Mouse (Mus musculus) embryonic facial prominence, embryonic 14.5 days (tissue): Measurements from ENCODE around the gene Hspa1b. TPM values are rescaled to one million over a fixed set of nuclear protein-coding genes. Genes with fewer than 3 reads are reported as not detected.
"Not testable (repeated sequence)": the region's sequence is repeated elsewhere in the genome, so short reads cannot be mapped to it uniquely, and the experiment has no call there.

Experiments
- ATAC-seq: fragments of 200-750 bp; cut with Nextera tagmentation; 2 replicates; pipeline ENCODE4 v1.8.0; 2017; ENCODE audit warnings: low read depth, moderate number of reproducible peaks, moderate TSS enrichment
- DNase-seq: peaks from one replicate; pipeline ENCODE4 v3.0.0-alpha.2; 2015; ENCODE audit warnings: low spot score
- H3K27ac ChIP-seq: fragments of 300-500 bp; sonication (generic); replicated peaks from 2 replicates; pipeline ENCODE4 v1.5.1; 2014; ENCODE audit warnings: low read depth, mild to moderate bottlenecking, low read length, moderate library complexity
- H3K27me3 ChIP-seq: fragments of 300-500 bp; sonication (generic); replicated peaks from 2 replicates; pipeline ENCODE4 v1.6.1; 2014; ENCODE audit warnings: low read length; ENCODE audit not compliant: control insufficient read depth, insufficient read depth
- H3K36me3 ChIP-seq: fragments of 300-500 bp; sonication (generic); 2 replicates; pipeline ENCODE4 v1.6.1; 2014; ENCODE audit warnings: low read length, mixed read lengths; ENCODE audit not compliant: control insufficient read depth, insufficient read depth
- H3K4me1 ChIP-seq: fragments of 300-500 bp; sonication (generic); 2 replicates; pipeline ENCODE4 v1.6.1; 2014; ENCODE audit warnings: antibody characterized with exemption, low read length; ENCODE audit not compliant: control insufficient read depth, insufficient read depth
- H3K4me2 ChIP-seq: fragments of 300-500 bp; sonication (generic); 2 replicates; pipeline ENCODE4 v1.6.1; 2014; ENCODE audit warnings: low read depth, mild to moderate bottlenecking, low read length, moderate library complexity, mixed read lengths
- H3K4me3 ChIP-seq: fragments of 300-500 bp; sonication (generic); 2 replicates; pipeline ENCODE4 v1.5.1; 2014; ENCODE audit warnings: low read depth, mild to moderate bottlenecking, low read length
- H3K9ac ChIP-seq: fragments of 300-500 bp; sonication (generic); 2 replicates; pipeline ENCODE4 v1.6.1; 2014; ENCODE audit warnings: low read depth, mild to moderate bottlenecking, low read length, moderate library complexity, mixed read lengths
- H3K9me3 ChIP-seq: fragments of 300-500 bp; sonication (generic); 2 replicates; pipeline ENCODE4 v1.6.1; 2016; ENCODE audit warnings: low read length; ENCODE audit not compliant: control insufficient read depth
- WGBS: fragments of 180-500 bp; shearing (Covaris S2); extraction: QIAGEN DNeasy Blood & Tissue Kit; methylation state at CpG from one replicate; pipeline ENCODE4 v1.1.7; 2014; 5-methylcytosine and 5-hydroxymethylcytosine counted together
- polyA plus RNA-seq: library from polyadenylated mRNA; unstranded; fragments of >200 nt; fragmentation: Nextera tagmentation; extraction: Ambion mirVana; gene quantifications from 2 replicates; pipeline ENCODE4 v1.2.1, GENCODE M21; 2014

Gene Hspa1b
- polyA plus RNA-seq, 1 experiment from 2014 or later = 2.3 TPM

- not testable (repeated sequence) for ATAC-seq, H3K9me3 ChIP-seq, H3K27ac ChIP-seq, H3K27me3 ChIP-seq, H3K4me2 ChIP-seq, H3K9ac ChIP-seq, DNase-seq, H3K4me1 ChIP-seq, H3K4me3 ChIP-seq
- WGBS = 89% methylated on average over 4 of the region's 4 CpGs
- H3K36me3 ChIP-seq = peaks cover 34% of the 10 kb centered on the region
Measured at GRCm38 (mm10) chr17:34995192-34995591, 36.2 kb upstream of the Hspa1b start.

DNA sequence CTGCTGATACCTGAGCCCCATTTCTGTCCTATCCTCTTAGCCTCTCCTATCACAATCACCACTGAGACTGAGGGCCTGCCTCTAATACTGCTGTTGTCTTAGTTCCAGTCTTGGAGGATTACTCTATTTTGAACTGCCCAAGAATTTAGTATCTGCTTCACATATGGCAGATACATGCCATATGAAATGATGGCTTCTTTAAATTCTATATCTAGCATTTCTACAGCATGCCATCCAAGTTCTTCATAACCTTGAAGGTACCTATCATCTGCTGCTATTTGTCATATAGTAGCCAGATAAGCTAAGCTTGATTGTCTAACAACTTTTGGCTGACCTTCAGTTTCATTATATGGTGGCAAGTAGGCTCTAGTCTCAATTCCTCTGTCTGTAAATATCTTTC, 35.7 kb upstream of the Hspa1b start:
- Histone ChIP-seq H3K27ac (no peak overlapping the region), H3K9ac (no peak overlapping the region), H3K36me3 (peaks cover 34% of the 10 kb centered on the region), H3K4me2 (no peak overlapping the region), H3K4me3 (no peak overlapping the region), H3K9me3 (no peaks in the 10 kb centered on the region), H3K27me3 (no peaks in the 10 kb centered on the region), H3K4me1 (peaks cover 2% of the 10 kb centered on the region; the same call in 1 of the 2 replicates)
- DNase-seq = no peak
- ATAC-seq = no peak

DNA sequence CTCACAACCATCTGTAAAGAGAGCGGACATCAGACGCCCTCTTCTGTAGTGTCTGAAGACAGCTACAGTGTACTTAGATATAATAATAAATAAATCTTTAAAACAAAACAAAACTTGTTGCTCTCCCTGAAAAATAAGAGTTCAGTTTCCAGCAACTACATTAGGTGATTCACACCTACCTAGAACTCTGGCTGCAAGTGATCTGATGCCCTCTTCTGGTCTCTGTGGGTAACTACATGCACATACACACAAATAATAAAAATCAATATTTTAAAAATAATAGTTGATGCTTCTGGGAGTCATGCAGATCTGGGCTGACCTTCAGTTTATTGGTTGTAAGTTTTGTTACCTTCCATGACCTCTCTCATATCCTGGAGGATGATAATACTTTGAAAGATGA, 25.2 kb upstream of the Hspa1b start:
- H3K4me3 ChIP-seq = no peak overlapping the region
- peaks cover 38% of the 10 kb centered on the region for H3K36me3 ChIP-seq
- no peaks in the 10 kb centered on the region for H3K9me3 ChIP-seq
- no peak overlapping the region for H3K27ac ChIP-seq
- no peak overlapping the region for H3K9ac ChIP-seq
- no peaks in the 10 kb centered on the region for H3K27me3 ChIP-seq
- H3K4me1 ChIP-seq = peaks cover 6% of the 10 kb centered on the region
- 80% methylated on average over 2 of the region's 2 CpGs for WGBS
- no peak for ATAC-seq
- peak; percentile 55 for DNase-seq
- H3K4me2 ChIP-seq = no peak overlapping the region

DNA sequence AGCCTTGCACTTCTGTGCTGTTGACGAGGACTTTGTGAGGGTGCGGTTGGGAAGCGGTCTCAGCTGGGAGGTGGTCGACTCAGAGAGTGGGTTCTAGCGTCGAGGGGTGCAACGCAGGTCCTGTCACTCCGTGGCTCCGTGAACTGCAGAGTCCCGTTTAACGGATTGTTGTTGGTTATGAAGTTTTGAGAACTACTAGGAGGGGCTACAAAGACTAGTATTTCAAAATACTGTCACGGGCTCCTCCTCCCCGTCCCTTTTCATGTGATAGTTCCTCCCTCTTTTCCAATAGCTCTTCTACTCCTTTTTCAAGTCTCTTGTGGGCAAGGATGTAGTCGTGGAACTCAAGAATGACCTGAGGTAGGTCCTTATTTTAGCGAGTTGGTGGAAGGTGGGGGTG, 23.3 kb upstream of the Hspa1b start:
- no peaks in the 10 kb centered on the region for H3K9me3 ChIP-seq
- peak overlapping the region; percentile 83 for H3K4me3 ChIP-seq
- H3K36me3 ChIP-seq = peaks cover 27% of the 10 kb centered on the region
- WGBS = 0% methylated on average over 15 of the region's 15 CpGs
- DNase-seq (no peak), ATAC-seq (no peak)
- peaks cover 6% of the 10 kb centered on the region for H3K4me1 ChIP-seq
- peak overlapping the region; percentile 93 for H3K4me2 ChIP-seq
- H3K27me3 ChIP-seq = no peaks in the 10 kb centered on the region
- H3K27ac ChIP-seq = peak overlapping the region; percentile 97
- H3K9ac ChIP-seq = peak overlapping the region; percentile 90

GRCm38 (mm10) chr17:34981690-34982180, 22.7 kb upstream of the Hspa1b start, which contains the start of gene Lsm2:
Gene Lsm2, plus strand, starts transcription at chr17:34981862.
- no peaks in the 10 kb centered on the region for H3K27me3 ChIP-seq
- no peaks in the 10 kb centered on the region for H3K9me3 ChIP-seq
- H3K4me1 ChIP-seq = peaks cover 6% of the 10 kb centered on the region
- H3K4me2 ChIP-seq = peak within 1 kb of the TSS; percentile 93
- H3K27ac ChIP-seq = peak within 1 kb of the TSS; percentile 97
- peak within 1 kb of the TSS; percentile 83 for H3K4me3 ChIP-seq
- peak; percentile 97 for DNase-seq
- peaks cover 26% of the 10 kb centered on the region for H3K36me3 ChIP-seq
- ATAC-seq = peak; percentile 96
- peak within 1 kb of the TSS; percentile 90 for H3K9ac ChIP-seq
- 0% methylated on average over 48 of the region's 58 CpGs for WGBS

GRCm38 (mm10) chr17:34980655-34981054, 21.6 kb upstream of the Hspa1b start:
- ATAC-seq (no peak), DNase-seq (peak; percentile 84)
- H3K9ac ChIP-seq = peak overlapping the region; percentile 90
- peaks cover 6% of the 10 kb centered on the region for H3K4me1 ChIP-seq
- H3K27me3 ChIP-seq = no peaks in the 10 kb centered on the region
- no peaks in the 10 kb centered on the region for H3K9me3 ChIP-seq
- WGBS = 12% methylated on average over 2 of the region's 2 CpGs
- peak overlapping the region; percentile 83 for H3K4me3 ChIP-seq
- H3K27ac ChIP-seq = peak overlapping the region; percentile 97; the same call in 1 of the 2 replicates
- H3K4me2 ChIP-seq = peak overlapping the region; percentile 93
- H3K36me3 ChIP-seq = peaks cover 15% of the 10 kb centered on the region

- Histone ChIP-seq H3K9ac (no peak overlapping the region), H3K36me3 (peaks cover 5% of the 10 kb centered on the region), H3K27me3 (no peaks in the 10 kb centered on the region), H3K9me3 (no peaks in the 10 kb centered on the region), H3K4me2 (no peak overlapping the region), H3K27ac (no peak overlapping the region), H3K4me1 (peaks cover 6% of the 10 kb centered on the region), H3K4me3 (no peak overlapping the region)
- DNase-seq (no peak), ATAC-seq (no peak)
- WGBS = 84% methylated on average over 4 of the region's 4 CpGs
Measured at GRCm38 (mm10) chr17:34979631-34980030, 20.6 kb upstream of the Hspa1b start.

DNA sequence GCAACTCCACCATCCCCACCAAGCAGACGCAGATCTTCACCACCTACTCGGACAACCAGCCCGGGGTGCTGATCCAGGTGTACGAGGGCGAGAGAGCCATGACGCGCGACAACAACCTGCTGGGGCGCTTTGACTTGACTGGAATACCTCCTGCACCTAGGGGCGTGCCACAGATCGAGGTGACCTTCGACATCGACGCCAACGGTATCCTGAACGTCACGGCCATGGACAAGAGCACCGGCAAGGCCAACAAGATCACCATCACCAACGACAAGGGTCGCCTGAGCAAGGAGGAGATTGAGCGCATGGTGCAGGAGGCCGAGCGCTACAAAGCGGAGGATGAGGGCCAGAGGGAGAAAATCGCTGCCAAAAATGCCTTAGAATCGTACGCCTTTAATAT, 19.2 kb upstream of the Hspa1b start:
- Histone ChIP-seq H3K27ac (no peak overlapping the region), H3K9ac (no peak overlapping the region), H3K4me1 (peaks cover 6% of the 10 kb centered on the region), H3K36me3 (peaks cover 1% of the 10 kb centered on the region; the same call in 1 of the 2 replicates), H3K4me2 (no peak overlapping the region), H3K4me3 (no peak overlapping the region), H3K27me3 (no peaks in the 10 kb centered on the region), H3K9me3 (no peaks in the 10 kb centered on the region)
- WGBS = 88% methylated on average over 27 of the region's 27 CpGs
- DNase-seq (no peak), ATAC-seq (no peak)

DNA sequence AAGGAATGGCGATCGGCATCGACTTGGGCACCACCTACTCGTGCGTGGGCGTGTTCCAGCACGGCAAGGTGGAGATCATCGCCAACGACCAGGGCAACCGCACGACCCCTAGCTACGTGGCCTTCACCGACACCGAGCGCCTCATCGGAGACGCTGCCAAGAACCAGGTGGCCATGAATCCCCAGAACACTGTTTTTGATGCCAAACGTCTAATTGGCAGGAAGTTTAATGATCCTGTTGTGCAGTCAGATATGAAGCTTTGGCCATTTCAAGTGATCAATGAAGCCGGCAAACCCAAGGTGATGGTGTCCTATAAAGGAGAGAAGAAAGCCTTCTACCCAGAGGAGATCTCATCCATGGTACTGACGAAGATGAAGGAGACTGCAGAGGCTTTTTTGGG, 18.0 kb upstream of the Hspa1b start:
- Histone ChIP-seq H3K4me3 (no peak overlapping the region), H3K9ac (no peak overlapping the region), H3K27ac (no peak overlapping the region), H3K4me1 (peaks cover 7% of the 10 kb centered on the region; the same call in 1 of the 2 replicates), H3K9me3 (no peaks in the 10 kb centered on the region), H3K4me2 (no peak overlapping the region), H3K36me3 (no peaks in the 10 kb centered on the region), H3K27me3 (no peaks in the 10 kb centered on the region)
- no peak for DNase-seq
- WGBS = 93% methylated on average over 20 of the region's 20 CpGs
- ATAC-seq = no peak
